Mouse (Mus musculus) c-Kit-negative CD71-positive TER-119-positive erythroid progenitor cells, embryonic 14.5 days (primary cell): ENCODE results near the gene Glud1.
"Not testable (repeated sequence)": the region's sequence is repeated elsewhere in the genome, so short reads cannot be mapped to it uniquely, and the experiment has no call there.

Experiments
- DNase-seq: peaks from one replicate; pipeline ENCODE4 v3.0.0-alpha.2; 2013; ENCODE audit warnings: low read depth, low spot score

Gene Glud1

GRCm38 (mm10) chr14:34311691-34312090 lies 1.2 kb downstream of the Glud1 start:
- DNase-seq, result no peak

- no peak for DNase-seq
These were observed 2.0 kb downstream of the Glud1 start for GRCm38 (mm10) chr14:34312339-34313048.

DNA sequence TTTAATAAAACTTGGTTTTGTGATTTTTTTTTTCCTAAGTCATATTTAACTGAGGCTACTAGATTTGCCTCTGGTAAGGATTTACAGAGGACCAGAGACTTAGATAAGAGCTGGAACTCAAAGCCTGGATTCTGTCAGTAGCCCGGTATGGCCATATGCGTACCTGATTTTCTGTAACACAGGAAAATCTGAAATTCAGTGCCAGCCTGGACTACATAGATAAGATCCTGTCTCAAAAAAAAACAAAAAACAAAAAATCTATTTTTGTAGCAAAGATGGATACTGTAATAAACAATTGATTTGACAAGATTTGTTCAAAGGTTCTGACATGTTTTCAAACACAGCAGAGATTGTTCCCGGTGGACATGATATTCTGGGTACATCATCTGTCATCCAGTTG lies 3.1 kb downstream of the Glud1 start:
- no peak for DNase-seq

DNA sequence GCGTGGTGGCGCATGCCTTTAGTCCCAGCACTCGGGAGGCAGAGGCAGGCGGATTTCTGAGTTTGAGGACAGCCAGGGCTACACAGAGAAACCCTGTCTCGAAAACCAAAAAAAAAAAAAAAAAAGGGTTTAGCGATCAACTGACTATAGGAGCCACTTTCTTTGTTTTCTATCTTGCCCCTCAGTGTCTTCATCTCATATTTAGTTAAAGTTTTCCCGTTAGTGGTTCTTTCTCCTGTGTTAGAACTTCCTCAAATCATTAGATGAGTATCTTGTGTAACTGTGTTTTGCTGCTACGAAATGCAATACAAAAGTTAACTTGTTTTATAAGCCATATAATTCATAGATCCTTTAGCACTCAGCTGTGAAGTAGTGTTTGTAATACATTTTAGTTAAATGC lies 3.9 kb downstream of the Glud1 start:
- not testable (repeated sequence) for DNase-seq

GRCm38 (mm10) chr14:34314796-34315195 lies 4.3 kb downstream of the Glud1 start:
- no peak for DNase-seq

DNA sequence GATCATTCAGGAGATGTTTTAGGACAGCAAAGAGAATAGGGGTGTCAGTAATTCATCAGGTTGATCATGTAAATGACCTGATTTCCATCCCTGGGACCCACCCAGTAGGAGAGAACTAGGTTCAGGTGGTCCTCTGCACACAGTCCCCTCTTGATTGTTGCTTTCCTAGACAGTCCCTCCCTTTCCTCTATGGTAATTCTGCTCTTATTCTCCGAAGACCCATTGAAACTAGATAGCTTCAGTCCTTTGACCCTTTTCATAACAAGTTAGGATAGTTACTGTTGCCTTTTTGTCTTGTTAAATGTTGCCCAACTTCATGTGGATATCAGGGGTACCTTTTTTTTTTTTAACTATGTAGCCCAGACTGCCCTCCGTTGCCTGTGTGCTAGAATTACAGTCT lies 5.8 kb downstream of the Glud1 start:
- no peak for DNase-seq

DNA sequence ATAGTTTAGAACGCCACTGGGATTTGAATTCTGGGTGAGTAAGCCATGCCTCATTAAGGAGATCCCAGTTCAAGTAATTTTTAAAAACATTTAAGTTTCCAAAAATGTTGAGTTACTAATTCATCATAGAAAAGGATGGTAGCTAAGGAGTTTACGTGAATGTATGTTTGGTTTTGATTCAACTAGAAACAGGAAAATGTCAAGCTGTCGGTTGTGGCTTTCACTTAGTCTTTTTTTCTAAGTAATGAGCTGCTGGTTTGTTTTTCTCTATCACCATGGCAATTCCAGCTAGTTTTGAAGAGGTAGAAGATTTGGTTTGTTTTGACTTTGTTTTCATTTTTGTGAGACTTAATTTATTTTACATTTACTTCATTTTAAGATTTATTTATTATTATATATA lies 6.9 kb downstream of the Glud1 start:
- no peak for DNase-seq

- DNase-seq, result no peak
These were observed 7.6 kb downstream of the Glud1 start for GRCm38 (mm10) chr14:34318113-34318512.

- DNase-seq, result no peak
These were observed 13.1 kb downstream of the Glud1 start for GRCm38 (mm10) chr14:34323576-34324085.

DNA sequence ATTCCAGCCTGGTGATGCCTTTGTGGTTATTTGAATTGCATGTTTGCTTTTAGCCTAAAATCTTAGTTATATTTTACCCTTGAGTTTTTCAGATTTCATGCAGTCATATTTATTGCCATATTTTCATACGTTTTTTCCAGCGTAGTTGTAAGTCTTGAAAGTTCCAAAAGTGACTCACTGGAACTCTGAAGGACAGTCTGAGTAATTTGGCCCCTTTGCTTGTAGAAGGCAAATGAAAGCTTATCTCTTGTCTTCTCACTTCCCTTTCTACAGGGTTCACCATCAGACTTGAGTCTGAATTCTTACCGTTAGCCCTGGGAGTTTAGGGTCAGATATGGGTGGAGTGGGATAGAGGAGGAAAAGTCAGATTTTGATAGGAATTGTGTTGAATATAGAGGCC lies 16.1 kb downstream of the Glud1 start:
- no peak for DNase-seq

DNA sequence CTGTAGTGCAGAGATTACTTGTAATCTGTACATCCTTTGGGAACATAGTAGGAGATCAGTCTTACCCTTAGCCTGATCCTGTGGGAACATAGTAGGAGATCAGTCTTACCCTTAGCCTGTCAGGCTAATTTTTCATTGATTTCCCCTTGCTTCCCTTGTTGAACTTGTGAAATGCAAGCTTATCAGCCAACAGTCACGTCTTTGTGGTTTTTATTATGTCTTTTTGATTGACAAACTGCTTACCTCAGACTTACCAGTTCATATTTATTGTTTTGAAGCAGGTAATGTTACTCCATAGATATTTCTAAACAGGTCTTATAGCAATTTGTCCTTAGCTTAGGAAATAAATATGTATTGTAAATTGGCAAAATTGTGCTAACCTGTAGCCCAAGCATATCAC lies 17.1 kb downstream of the Glud1 start:
- DNase-seq, result no peak

- no peak for DNase-seq
These were observed 20.2 kb downstream of the Glud1 start for GRCm38 (mm10) chr14:34330657-34331158.

- no peak for DNase-seq
These were observed 21.4 kb downstream of the Glud1 start for GRCm38 (mm10) chr14:34331886-34332285.

DNA sequence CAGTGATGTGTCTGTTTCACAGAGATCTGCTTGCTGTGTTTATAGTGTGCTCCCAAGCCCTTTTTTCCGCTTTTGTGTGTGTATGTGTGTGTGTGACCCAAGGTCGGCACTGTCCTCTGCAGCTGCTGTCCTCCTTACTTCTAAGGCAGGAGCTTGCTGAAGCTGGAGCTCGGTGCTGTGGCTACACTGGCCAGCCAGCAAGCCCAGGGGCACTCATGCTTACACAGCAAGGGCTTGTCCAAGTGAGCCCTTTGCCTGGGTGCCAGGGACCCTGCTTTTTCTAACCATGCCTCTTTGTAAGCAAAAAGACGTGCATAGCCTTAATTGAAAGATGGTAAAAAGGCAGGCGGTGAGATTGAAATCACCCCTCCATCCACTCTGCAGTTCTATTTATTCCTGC lies 21.9 kb downstream of the Glud1 start:
- no peak for DNase-seq

DNA sequence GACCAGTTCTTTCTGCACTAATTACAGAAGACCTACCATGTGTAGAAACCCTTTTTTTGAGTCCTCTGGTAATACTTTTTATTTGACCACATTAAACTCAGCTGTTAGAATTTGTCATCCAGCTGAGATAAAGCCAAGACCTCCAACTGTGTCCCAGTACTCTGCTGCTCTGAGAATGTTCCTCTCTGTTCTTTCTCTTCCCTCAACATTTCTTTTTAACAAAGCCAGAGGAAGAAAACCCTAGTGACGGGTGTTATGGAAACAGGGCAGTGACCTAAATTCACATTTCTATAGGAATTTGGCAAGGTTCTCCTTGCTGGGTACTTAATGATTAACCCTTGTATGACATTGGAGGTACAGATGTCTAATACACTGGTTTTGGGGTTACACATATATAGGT lies 28.9 kb downstream of the Glud1 start:
- DNase-seq, result no peak

GRCm38 (mm10) chr14:34341993-34342392 lies 31.5 kb downstream of the Glud1 start:
- no peak for DNase-seq

DNA sequence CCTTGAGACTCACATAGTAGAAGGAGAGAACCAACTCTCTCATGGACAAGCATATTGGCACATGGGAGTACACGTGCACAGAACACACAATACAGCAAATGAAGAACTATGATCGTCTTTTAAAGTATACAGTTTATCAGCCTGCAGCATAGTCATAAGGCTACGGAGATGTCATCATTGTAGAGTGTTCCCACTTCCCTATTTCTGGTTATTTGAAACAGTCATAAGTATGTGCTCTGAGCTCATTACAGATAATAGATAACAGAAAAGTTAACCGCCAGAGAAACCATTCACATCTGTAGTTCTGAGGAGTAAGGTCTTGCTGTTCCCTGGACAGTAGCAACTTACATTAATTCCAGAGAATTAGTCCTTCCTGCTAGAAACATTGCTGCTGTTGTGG lies 32.6 kb downstream of the Glud1 start:
- DNase-seq, result no peak

DNA sequence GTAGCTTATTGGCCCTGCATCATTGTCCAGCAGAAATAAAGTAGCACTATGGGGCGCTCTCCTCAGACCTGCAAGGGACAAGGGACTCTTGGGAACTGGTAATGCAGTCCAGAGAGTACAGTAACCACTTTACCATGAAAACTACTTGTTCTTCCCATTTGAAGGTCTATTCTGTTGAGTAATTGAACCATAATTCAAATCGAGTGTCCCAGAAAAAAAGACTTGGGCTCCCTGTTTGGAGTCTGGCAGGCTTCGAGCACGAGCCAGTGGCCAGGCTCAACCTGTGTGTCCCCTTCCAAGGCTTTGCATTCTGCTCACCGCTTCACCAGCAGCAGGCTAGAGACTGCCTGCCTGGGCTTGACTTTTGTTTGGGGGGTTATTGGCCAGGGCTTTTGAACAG lies 33.8 kb downstream of the Glud1 start:
- DNase-seq, result no peak

- no peak for DNase-seq
These were observed 35.4 kb downstream of the Glud1 start for GRCm38 (mm10) chr14:34345771-34346566.

- DNase-seq, result no peak
These were observed 36.6 kb downstream of the Glud1 start for GRCm38 (mm10) chr14:34347084-34347483.

DNA sequence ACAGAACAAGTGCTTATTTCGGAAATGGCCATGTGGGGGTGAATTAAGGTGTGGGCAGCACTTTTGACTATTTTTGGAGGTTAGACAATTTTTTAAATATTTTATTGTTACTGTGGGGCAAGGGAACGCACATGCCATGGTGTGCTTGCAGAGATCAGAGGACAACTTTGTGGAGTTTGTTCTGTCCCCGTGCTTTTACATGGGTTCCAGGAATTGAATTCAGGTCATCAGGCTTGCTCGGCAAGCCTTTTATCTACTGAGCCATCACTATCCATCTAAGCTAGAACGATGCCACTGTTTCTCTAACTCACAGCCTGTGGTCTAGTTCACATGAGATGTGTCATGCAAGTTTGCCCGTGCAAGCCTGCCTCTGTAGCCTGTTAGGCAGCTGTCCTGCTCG lies 37.8 kb downstream of the Glud1 start:
- DNase-seq, result no peak

- no peak for DNase-seq
These were observed 38.5 kb downstream of the Glud1 start for GRCm38 (mm10) chr14:34349007-34349406.

- DNase-seq, result no peak
These were observed 41.1 kb downstream of the Glud1 start for GRCm38 (mm10) chr14:34351660-34352059.
